8 mouse cellular contexts compared by ENCODE assay signal in genomic region chr17:33956336-33956735, GRCm38 (mm10). TPM values are rescaled to one million over a fixed set of nuclear protein-coding genes. Genes with fewer than 3 reads are reported as not detected.
DNase-seq lines count a peak whose midpoint lies in the region; ATAC-seq and TF ChIP-seq lines count a peak whose summit lies in the region.

No protein-coding gene starts in this region.

- H3K27me3 ChIP-seq in heart, embryonic 12.5 days (replicated peaks), result no peaks in the 10 kb centered on the region
- H3K27me3 ChIP-seq in forebrain, postnatal 0 days (ENCODE audit: insufficient read depth, low read length), result no peaks in the 10 kb centered on the region
- H3K27me3 ChIP-seq in liver, postnatal 0 days (ENCODE audit: insufficient read depth, low read length), result no peaks in the 10 kb centered on the region

- H3K36me3 ChIP-seq in heart, embryonic 12.5 days, result peaks cover 68% of the 10 kb centered on the region
- peaks cover 47% of the 10 kb centered on the region for H3K36me3 ChIP-seq in ES-E14 (ENCODE audit: control insufficient read depth, insufficient read depth, low read length, poor library complexity, severe bottlenecking)
- peaks cover 53% of the 10 kb centered on the region for H3K36me3 ChIP-seq in forebrain, postnatal 0 days (ENCODE audit: insufficient read depth)
- H3K36me3 ChIP-seq in liver, postnatal 0 days (replicated peaks; ENCODE audit: insufficient read depth, low read length), result peaks cover 53% of the 10 kb centered on the region

- peak overlapping the region; percentile 89 for H3K4me3 ChIP-seq in heart, embryonic 12.5 days
- H3K4me3 ChIP-seq in ES-E14 (ENCODE audit: insufficient read depth in 1 of 2, low read depth in 1 of 2, low read length in 2 of 2, poor library complexity in 1 of 2, severe bottlenecking in 1 of 2), result peak overlapping the region; percentile 90 to 91
- peak overlapping the region; percentile 55 for H3K4me3 ChIP-seq in forebrain, postnatal 0 days (ENCODE audit: low read depth, low read length)
- H3K4me3 ChIP-seq in liver, postnatal 0 days (ENCODE audit: low read depth, low read length), result peak overlapping the region; percentile 83

- H3K27ac ChIP-seq in heart, embryonic 12.5 days (ENCODE audit: poor library complexity, severe bottlenecking), result no peak overlapping the region
- no peak overlapping the region for H3K27ac ChIP-seq in ES-E14 (ENCODE audit: insufficient read depth, low read depth, low read length, poor library complexity, severe bottlenecking)
- peak overlapping the region; percentile 88 for H3K27ac ChIP-seq in forebrain, postnatal 0 days (ENCODE audit: low read depth, low read length)
- H3K27ac ChIP-seq in liver, postnatal 0 days (ENCODE audit: low read depth), result peak overlapping the region; percentile 93

- no peak for TF ChIP-seq CTCF in forebrain, postnatal 0 days (IDR thresholded peaks at IDR 0.05; ENCODE audit: low read depth)
- TF ChIP-seq CTCF in liver, postnatal 0 days (IDR thresholded peaks at IDR 0.05; ENCODE audit: low read depth), result no peak

- peaks cover 38% of the 10 kb centered on the region for H3K4me1 ChIP-seq in heart, embryonic 12.5 days (replicated peaks)
- H3K4me1 ChIP-seq in ES-E14 (ENCODE audit: control insufficient read depth in 2 of 2, insufficient read depth in 2 of 2, low read length in 2 of 2, poor library complexity in 1 of 2), result peaks cover 0 to 1% of the 10 kb centered on the region in 2 experiments; a peak in 1 of 4 replicates
- H3K4me1 ChIP-seq in forebrain, postnatal 0 days (ENCODE audit: insufficient read depth), result peaks cover 8% of the 10 kb centered on the region; the same call in 1 of the 2 replicates
- H3K4me1 ChIP-seq in liver, postnatal 0 days (ENCODE audit: insufficient read depth), result peaks cover 29% of the 10 kb centered on the region

- in situ Hi-C loops in ES-E14 (cut with MboI; ENCODE audit: low sequenced_read_pairs in 2 of 2, unreplicated experiment in 2 of 2), result no loop called here

- H3K9ac ChIP-seq in heart, embryonic 12.5 days, result peak overlapping the region; percentile 76
- H3K9ac ChIP-seq in ES-E14 (ENCODE audit: insufficient read depth, low read depth, low read length, poor library complexity, severe bottlenecking), result peak overlapping the region; percentile 95
- peak overlapping the region; percentile 73 for H3K9ac ChIP-seq in forebrain, postnatal 0 days
- peak overlapping the region; percentile 80 for H3K9ac ChIP-seq in liver, postnatal 0 days (replicated peaks)

- WGBS in heart, embryonic 12.5 days, result 7% methylated on average over 10 of the region's 10 CpGs
- 8% methylated on average over 10 of the region's 10 CpGs for WGBS in forebrain, postnatal 0 days
- 2% methylated on average over 10 of the region's 10 CpGs for WGBS in liver, postnatal 0 days (ENCODE audit: insufficient replicate concordance)

- TF ChIP-seq EP300 in liver, postnatal 0 days (IDR thresholded peaks at IDR 0.05; ENCODE audit: low read depth), result no peak

- DNase-seq in heart, postnatal 4 days, result no peak
- DNase-seq in ES-E14 (ENCODE audit: low read depth, low spot score), result no peak
- DNase-seq in forebrain, postnatal 0 days, result no peak
- no peak for DNase-seq in liver, postnatal 0 days
- no peak for DNase-seq in testis, postnatal 10 days (ENCODE audit: low spot score)
- DNase-seq in ovary, postnatal 10 days (ENCODE audit: low spot score), result no peak
- no peak for DNase-seq in thymus, postnatal 25 days

- no peak for ATAC-seq in heart, embryonic 12.5 days (ENCODE audit: insufficient number of reproducible peaks, low FRiP score)
- ATAC-seq in forebrain, postnatal 0 days, result no peak
- ATAC-seq in liver, postnatal 0 days, result no peak

- H3K4me2 ChIP-seq in heart, embryonic 12.5 days, result peak overlapping the region; percentile 96
- peak overlapping the region; percentile 54 for H3K4me2 ChIP-seq in forebrain, postnatal 0 days (ENCODE audit: low read depth)
- peak overlapping the region; percentile 76 for H3K4me2 ChIP-seq in liver, postnatal 0 days (ENCODE audit: low read depth, low read length)

- H3K9me3 ChIP-seq in heart, embryonic 12.5 days (replicated peaks), result no peaks in the 10 kb centered on the region
- no peaks in the 10 kb centered on the region for H3K9me3 ChIP-seq in ES-E14 (ENCODE audit: control insufficient read depth, insufficient read depth, low read depth, low read length)
- no peaks in the 10 kb centered on the region for H3K9me3 ChIP-seq in forebrain, postnatal 0 days (ENCODE audit: low read length)
- no peaks in the 10 kb centered on the region for H3K9me3 ChIP-seq in liver, postnatal 0 days (ENCODE audit: low read length)

TF ChIP-seq in ES-E14, 5 proteins besides CTCF, POLR2A, EP300 and RAD21:
- TF ChIP-seq CHD2 (IDR thresholded peaks at IDR 0.05; ENCODE audit: low read depth, low read length) (no peak), MAFK (IDR thresholded peaks at IDR 0.05; ENCODE audit: insufficient read depth, low read depth, low read length) (no peak), HCFC1 (IDR thresholded peaks at IDR 0.05; ENCODE audit: borderline replicate concordance, insufficient read depth, low read length) (no peak), ZC3H11A (IDR thresholded peaks at IDR 0.05; ENCODE audit: borderline replicate concordance, low read depth, low read length) (no peak)

RNA-seq across cellular contexts. Expression of gene Rps18, which starts 0.5 kb away (rescaled TPM):
- 850 and 856 TPM in 2 replicates for polyA plus RNA-seq in heart, embryonic 12.5 days (2016; fragmentation: Nextera tagmentation; extraction: Ambion mirVana)
- 100 to 1,000 TPM; 648 to 719 TPM for total RNA-seq in heart, postnatal 4 days (2021)
- total RNA-seq in ES-E14 (2012; rRNA removed), result 4,706 and 5,724 TPM in 2 replicates
- total RNA-seq in forebrain, postnatal 0 days (2014; rRNA removed), result 1,357 and 2,159 TPM in 2 replicates
- polyA plus RNA-seq in forebrain, postnatal 0 days (2015; fragmentation: Nextera tagmentation; extraction: Ambion mirVana), result 876 and 1,153 TPM in 2 replicates
- polyA plus RNA-seq in liver, postnatal 0 days (2015; fragmentation: Nextera tagmentation; extraction: Ambion mirVana), result 1,510 and 1,549 TPM in 2 replicates

RNA-seq across cellular contexts. Expression of gene Vps52, which starts 0.7 kb away (rescaled TPM):
- 43.0 and 43.9 TPM in 2 replicates for polyA plus RNA-seq in heart, embryonic 12.5 days (2016; fragmentation: Nextera tagmentation; extraction: Ambion mirVana)
- total RNA-seq in heart, postnatal 4 days (2021), result 10 to 100 TPM; 38.1 to 40.1 TPM
- 23.2 and 24.8 TPM in 2 replicates for total RNA-seq in ES-E14 (2012; rRNA removed)
- total RNA-seq in forebrain, postnatal 0 days (2014; rRNA removed), result 46.2 and 46.8 TPM in 2 replicates
- polyA plus RNA-seq in forebrain, postnatal 0 days (2015; fragmentation: Nextera tagmentation; extraction: Ambion mirVana), result 59.6 and 66.1 TPM in 2 replicates
- polyA plus RNA-seq in liver, postnatal 0 days (2015; fragmentation: Nextera tagmentation; extraction: Ambion mirVana), result 12.5 and 13.4 TPM in 2 replicates

RNA-seq across cellular contexts. Expression of gene B3galt4, which starts 5.0 kb away (rescaled TPM):
- 7.2 and 7.4 TPM in 2 replicates for polyA plus RNA-seq in heart, embryonic 12.5 days (2016; fragmentation: Nextera tagmentation; extraction: Ambion mirVana)
- 1 to 10 TPM; 2.3 to 2.9 TPM for total RNA-seq in heart, postnatal 4 days (2021)
- total RNA-seq in ES-E14 (2012; rRNA removed), result 10.3 and 15.3 TPM in 2 replicates
- 11.5 and 11.7 TPM in 2 replicates for total RNA-seq in forebrain, postnatal 0 days (2014; rRNA removed)
- polyA plus RNA-seq in forebrain, postnatal 0 days (2015; fragmentation: Nextera tagmentation; extraction: Ambion mirVana), result 8.3 and 9.8 TPM in 2 replicates
- 2.2 and 2.4 TPM in 2 replicates for polyA plus RNA-seq in liver, postnatal 0 days (2015; fragmentation: Nextera tagmentation; extraction: Ambion mirVana)

RNA-seq across cellular contexts. Expression of gene Wdr46, which starts 15.9 kb away (rescaled TPM):
- polyA plus RNA-seq in heart, embryonic 12.5 days (2016; fragmentation: Nextera tagmentation; extraction: Ambion mirVana), result 25.3 and 26.5 TPM in 2 replicates
- total RNA-seq in heart, postnatal 4 days (2021), result 10 to 100 TPM; 13.3 to 14.4 TPM
- total RNA-seq in ES-E14 (2012; rRNA removed), result 65.6 and 78.2 TPM in 2 replicates
- 18.9 and 21.9 TPM in 2 replicates for total RNA-seq in forebrain, postnatal 0 days (2014; rRNA removed)
- polyA plus RNA-seq in forebrain, postnatal 0 days (2015; fragmentation: Nextera tagmentation; extraction: Ambion mirVana), result 15.9 and 23.2 TPM in 2 replicates
- polyA plus RNA-seq in liver, postnatal 0 days (2015; fragmentation: Nextera tagmentation; extraction: Ambion mirVana), result 12.7 and 12.8 TPM in 2 replicates

RNA-seq across cellular contexts. Expression of gene Pfdn6, which starts 16.2 kb away (rescaled TPM):
- 127 and 129 TPM in 2 replicates for polyA plus RNA-seq in heart, embryonic 12.5 days (2016; fragmentation: Nextera tagmentation; extraction: Ambion mirVana)
- total RNA-seq in heart, postnatal 4 days (2021), result 10 to 100 TPM; 78.0 to 79.5 TPM
- 175 and 201 TPM in 2 replicates for total RNA-seq in ES-E14 (2012; rRNA removed)
- total RNA-seq in forebrain, postnatal 0 days (2014; rRNA removed), result 57.0 and 78.4 TPM in 2 replicates
- 173 and 185 TPM in 2 replicates for polyA plus RNA-seq in forebrain, postnatal 0 days (2015; fragmentation: Nextera tagmentation; extraction: Ambion mirVana)
- polyA plus RNA-seq in liver, postnatal 0 days (2015; fragmentation: Nextera tagmentation; extraction: Ambion mirVana), result 82.2 and 85.5 TPM in 2 replicates

Comparison
In these comparisons a context has a peak if more than half of its experiments do, and no peak if none do; other contexts are left out.
1. H3K27ac ChIP-seq: peak in forebrain, postnatal 0 days (single experiment) and liver, postnatal 0 days (single experiment); none in heart, embryonic 12.5 days (single experiment) and ES-E14 (single experiment).
2. Peak in every context shown above with its lines, with median percentiles within 50 percentile points of each other: H3K4me2 ChIP-seq, H3K4me3 ChIP-seq and H3K9ac ChIP-seq.